In the genomic region with DNA sequence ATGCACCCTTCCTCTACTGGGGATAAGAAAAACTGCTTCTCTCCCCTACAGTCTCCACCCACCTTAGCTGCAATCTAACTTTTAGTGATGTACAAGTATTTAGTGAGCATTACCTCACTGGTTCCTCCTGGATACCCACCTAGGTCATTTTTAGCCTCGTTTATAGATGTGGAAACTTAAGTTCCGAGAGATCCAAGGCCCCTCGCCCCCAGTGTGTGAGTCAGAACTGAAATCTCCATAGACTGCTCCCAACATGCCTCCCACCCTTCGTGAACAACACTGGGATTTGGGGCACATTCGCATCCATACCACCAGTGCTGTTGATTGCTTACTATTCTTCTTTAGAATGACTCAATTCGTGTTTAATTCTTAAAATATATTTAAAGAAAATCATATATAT, we compare ENCODE assay signal across 27 mouse cellular contexts. TPM values are rescaled to one million over a fixed set of nuclear protein-coding genes. Genes with fewer than 3 reads are reported as not detected.
A peak's percentile ranks its signal among the peaks of the same experiment; 100 is the strongest.
DNase-seq lines count a peak whose midpoint lies in the region; ATAC-seq and TF ChIP-seq lines count a peak whose summit lies in the region.
"Had no signal": no experiment of that assay in that cellular context is flagged by ENCODE, and none has a peak within 500 bp of the region (broad histone marks: within the 10 kb centered on the region; RNA-seq: fewer than 3 reads in every experiment).

No protein-coding gene starts in this region.

- H3K4me3 ChIP-seq in left cerebral cortex, adult 2 months, result no peak overlapping the region
- H3K4me3 ChIP-seq: embryonic facial prominence, embryonic 12.5 days; embryonic facial prominence, embryonic 15.5 days; heart, embryonic 12.5 days; heart, embryonic 15.5 days; hindbrain, embryonic 10.5 days; hindbrain, embryonic 13.5 days had no signal

- TF ChIP-seq CTCF in left cerebral cortex, adult 2 months (IDR thresholded peaks at IDR 0.05), result no peak

- no peak for DNase-seq in frontal cortex, postnatal 10 days (ENCODE audit: low spot score in 2 of 2)
- peak in 1 of 2 experiments; percentile 59 for DNase-seq in left cerebral cortex, adult 2 months (ENCODE audit: extremely low spot score in 1 of 2, low spot score in 2 of 2)
- DNase-seq in left cerebral cortex, postnatal 10 days (ENCODE audit: extremely low spot score in 1 of 2, low spot score in 2 of 2), result no peak
- DNase-seq in right cerebral cortex, adult 2 months (ENCODE audit: low spot score in 2 of 2), result peak; percentile 54 to 71
- DNase-seq in right cerebral cortex, postnatal 4 days, result no peak
- DNase-seq in telencephalon, adult 2 months (ENCODE audit: low read depth, low spot score), result peak; percentile 44
- no peak for DNase-seq in cerebellum, postnatal 10 days
- DNase-seq: adrenal gland, postnatal 10 days; adrenal gland, postnatal 36 days; cerebellum, adult 11 months; cerebellum, adult 8-10 months; cerebellum, postnatal 14 days; forebrain, postnatal 0 days; gastrocnemius, postnatal 25 days; heart, adult 18-20 months; heart, postnatal 10 days; heart, postnatal 36 days had no signal

- H3K27ac ChIP-seq in left cerebral cortex, adult 2 months, result peak overlapping the region; percentile 78
- H3K27ac ChIP-seq: embryonic facial prominence, embryonic 12.5 days; embryonic facial prominence, embryonic 15.5 days; heart, embryonic 15.5 days; hindbrain, embryonic 10.5 days; hindbrain, embryonic 13.5 days had no signal

- intact Hi-C loops in left cerebral cortex, adult 2 months (cut with DNase I), result loop anchor here (5.0 kb wide), 1 partner anchor 1262 kb away; a partner anchor contains a TSS
- intact Hi-C loops in left cerebral cortex, postnatal 10 days (cut with DNase I), result no loop called here

- ATAC-seq in frontal cortex, adult (ENCODE audit: low TSS enrichment), result peak; percentile 21
- ATAC-seq: forebrain, embryonic 14.5 days; forebrain, postnatal 0 days; hindbrain, embryonic 16.5 days; Patski had no signal

RNA-seq across cellular contexts. Expression of a gene that starts 52.2 kb away (rescaled TPM):
- 10 to 100 TPM; 11.7 to 12.0 TPM for total RNA-seq in left cerebral cortex, adult 2 months (2021)
- 10 to 100 TPM; 16.8 to 19.1 TPM for total RNA-seq in left cerebral cortex, postnatal 10 days (2021)

Comparison
In these comparisons a context has a peak if more than half of its experiments do, and no peak if none do; other contexts are left out.
1. DNase-seq: peak in right cerebral cortex, adult 2 months (2 of 2) and telencephalon, adult 2 months (single experiment); none in frontal cortex, postnatal 10 days (0 of 2), left cerebral cortex, postnatal 10 days (0 of 2), right cerebral cortex, postnatal 4 days (single experiment) and cerebellum, postnatal 10 days (0 of 2).